Mouse (Mus musculus) heart, adult 9 months (tissue): ENCODE data around the gene Gmip.

Experiments used
- DNase-seq, 2 experiments: peaks; one replicate each; pipeline ENCODE4 v3.0.0; 2022; ENCODE audit warnings: low spot score in 2 of 2

The Gmip gene

DNA sequence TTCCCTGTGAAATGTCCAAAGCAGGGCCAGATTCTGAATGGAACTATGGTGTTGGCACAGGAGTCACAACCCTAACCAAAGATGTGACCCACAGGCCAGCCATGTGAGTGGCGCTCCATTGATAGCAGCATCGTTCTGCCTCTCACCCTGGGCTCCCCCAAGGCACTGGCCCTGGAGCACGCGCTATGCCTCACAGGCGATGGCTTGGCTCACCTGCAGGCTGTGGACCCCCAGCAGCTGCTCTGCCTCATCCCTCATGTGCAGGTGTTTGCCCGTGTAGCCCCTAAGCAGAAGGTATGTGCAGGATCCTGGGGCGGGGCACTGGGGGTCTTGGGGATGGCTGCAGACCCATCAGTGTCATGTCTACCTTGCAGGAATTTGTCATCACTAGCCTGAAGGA lies 5.1 kb upstream of the Gmip start:
- DNase-seq: no peak

DNA sequence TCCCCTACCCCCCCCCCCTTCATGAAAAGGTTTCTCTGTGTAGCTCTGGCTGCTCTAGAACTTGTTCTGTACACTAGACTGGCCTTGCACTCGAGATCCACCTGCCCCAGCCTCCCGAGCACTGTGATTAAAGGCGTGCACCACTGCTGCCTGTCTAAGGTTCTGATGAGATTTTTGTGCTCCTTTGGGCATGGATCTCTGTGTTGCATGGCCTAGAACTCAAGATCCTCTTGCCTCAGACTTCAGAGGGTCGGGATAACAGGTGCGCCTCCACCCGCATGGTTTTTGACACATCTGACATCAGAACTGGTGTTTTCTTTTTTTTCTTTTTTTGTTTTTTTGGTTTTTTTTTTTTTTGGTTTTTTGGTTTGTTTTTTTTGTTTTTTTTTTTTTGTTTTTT lies 3.9 kb upstream of the Gmip start:
- DNase-seq: no peak

DNA sequence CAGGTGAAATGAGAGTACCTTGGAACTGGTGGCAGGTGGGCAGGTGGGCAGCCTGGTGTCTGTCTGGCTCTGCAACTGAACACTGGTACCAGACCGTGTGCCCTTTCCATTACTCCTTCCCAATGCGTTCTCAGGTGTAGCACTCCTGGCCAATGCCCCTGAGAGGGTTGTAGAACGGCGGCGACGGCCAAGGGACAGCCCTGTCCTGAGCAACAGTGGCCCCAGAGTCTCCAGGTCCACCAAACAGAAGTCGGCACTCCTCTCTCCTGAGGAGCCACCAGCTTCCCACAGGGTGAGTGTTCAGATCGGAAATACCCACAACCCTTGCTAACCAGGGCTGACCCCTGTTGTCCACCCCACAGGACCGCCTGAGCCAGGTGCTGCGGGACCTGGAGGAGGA lies 3.4 kb upstream of the Gmip start:
- DNase-seq: no peak

DNA sequence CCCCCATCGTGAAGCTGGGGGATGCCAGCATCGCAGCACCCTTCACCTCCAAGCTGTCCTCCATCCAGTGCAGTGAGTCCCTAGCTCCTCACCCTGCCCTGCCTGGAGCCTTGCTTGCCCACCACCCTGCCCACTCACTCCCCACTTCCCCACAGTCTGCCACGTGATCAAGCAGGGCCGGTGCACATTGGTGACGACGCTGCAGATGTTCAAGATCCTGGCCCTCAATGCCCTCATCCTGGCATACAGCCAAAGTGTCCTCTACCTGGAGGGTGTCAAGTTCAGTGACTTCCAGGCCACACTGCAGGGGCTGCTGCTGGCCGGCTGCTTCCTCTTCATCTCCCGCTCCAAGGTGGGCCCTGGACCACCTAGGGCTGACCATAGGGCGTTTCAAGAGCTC lies 3.0 kb upstream of the Gmip start:
- no peak for DNase-seq

DNA sequence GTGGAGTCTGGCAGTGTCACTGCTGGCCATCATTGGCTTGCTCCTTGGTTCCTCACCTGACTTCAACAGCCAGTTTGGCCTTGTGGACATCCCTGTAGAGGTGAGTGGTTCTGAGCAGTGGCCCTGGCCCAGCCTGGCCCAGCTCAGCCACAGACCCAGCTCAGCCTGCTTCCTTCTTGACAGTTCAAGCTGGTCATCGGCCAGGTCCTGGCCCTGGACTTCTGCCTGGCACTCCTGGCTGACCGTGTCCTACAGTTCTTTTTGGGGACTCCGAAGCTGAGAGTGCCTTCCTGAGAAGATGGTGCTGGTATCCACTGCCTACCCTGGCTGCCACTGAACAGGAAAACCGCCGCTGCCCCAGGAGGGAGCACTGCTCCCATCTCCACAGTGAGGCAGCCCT lies 1.2 kb upstream of the Gmip start:
- DNase-seq: no peak

DNA sequence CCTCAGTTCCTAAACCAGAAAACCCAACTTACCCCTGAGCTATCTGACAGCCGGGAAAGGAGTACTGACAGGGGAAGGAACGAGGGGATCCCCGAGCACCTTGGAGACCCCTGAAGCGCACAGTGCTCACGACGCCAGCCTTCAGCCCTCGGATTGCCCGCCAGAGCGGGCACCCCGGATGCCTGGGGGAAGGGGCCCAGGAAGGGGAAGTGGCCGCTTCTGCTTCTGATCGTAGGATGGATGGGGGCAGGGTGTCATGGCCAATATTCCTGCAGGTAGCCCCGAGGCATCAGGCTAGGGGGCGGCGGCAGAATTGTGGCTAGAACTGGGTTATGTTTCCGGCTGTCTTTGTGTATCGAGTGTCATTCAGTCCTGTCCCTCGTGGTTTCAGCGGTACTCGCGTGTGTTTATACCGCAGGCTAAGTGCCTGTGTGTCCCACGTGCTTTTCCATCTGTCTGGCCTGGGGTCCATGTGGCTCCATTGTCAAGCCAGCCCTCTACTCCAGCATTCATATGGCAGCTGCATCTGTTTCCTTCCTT lies 455 bp downstream of the Gmip start:
- DNase-seq: peak in 1 of 2 experiments; percentile 34

DNA sequence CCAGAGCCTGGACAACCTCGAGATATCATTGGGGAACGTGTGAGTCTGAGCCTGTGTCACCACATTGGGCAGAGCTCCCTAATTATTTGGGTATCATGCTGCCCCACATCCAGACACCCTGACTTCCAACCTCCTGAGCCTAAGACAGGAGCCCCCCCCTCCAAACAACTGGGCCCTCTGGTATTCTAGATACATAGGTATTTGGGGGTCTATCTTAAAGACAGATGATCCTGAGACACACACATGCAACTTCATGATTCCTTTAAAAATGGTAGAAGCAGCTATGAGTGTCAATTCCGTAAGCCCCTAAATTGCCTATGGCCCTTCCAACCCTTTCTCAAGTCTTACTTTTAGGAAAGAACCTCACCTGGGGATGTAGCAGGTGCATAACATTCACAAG lies 1.3 kb downstream of the Gmip start:
- no peak for DNase-seq

DNA sequence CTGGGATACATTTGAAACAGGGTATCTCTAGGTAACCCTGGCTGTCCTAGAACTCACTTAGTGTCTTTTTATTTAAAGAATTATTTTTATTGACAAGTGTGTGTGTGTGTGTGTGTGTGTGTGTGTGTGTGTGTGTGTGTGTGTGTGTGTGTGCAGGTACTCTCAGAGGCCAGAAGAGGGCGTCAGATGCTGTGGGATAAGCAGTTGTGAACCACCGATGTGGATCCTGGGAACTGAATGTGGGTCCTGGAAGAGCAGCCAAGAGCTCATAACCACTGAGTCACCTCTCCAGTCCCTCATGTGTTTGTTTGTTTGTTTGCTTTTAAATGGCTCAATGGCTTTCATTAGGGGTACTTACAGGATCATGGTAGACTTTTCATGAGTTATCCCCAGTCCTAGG lies 6.4 kb downstream of the Gmip start:
- no peak for DNase-seq

DNA sequence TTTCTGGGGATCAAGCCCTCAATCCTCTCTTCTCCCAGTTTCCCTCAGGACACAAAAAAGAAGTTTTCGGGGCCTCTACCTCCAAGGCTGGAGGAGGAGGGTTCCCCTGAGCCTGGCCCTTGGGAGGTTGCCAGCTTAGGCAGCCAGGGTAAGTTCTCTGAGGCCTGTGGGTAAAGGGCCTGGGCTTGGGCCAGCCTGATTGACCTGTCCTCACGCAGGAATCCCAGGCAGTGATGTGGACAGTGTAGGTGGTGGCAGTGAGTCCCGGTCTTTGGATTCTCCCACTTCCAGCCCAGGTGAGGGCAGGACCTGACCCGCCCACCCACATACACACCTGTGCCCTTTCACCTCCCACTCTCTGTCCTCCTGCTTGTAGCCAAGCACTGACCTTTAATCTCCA lies 6.9 kb downstream of the Gmip start:
- no peak for DNase-seq

DNA sequence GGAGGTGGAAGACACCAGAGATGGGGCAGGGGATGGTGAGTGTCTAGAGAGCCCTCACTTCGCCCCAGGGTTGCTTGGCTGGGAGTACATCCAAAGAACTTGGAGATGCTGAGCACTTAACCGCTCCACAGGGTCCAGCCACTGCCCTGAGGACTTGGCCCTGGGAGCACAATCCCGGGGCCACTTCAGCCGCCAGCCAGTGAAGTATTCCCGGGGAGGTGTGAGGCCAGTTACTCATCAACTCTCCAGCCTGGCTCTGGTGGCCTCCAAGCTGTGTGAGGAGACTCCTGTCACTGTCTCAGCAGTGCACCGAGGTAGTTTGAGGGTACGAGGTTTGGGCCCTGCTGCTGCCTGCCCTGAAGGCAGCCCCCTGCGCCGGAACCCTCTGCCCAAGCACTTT lies 12.0 kb downstream of the Gmip start:
- no peak for DNase-seq

DNA sequence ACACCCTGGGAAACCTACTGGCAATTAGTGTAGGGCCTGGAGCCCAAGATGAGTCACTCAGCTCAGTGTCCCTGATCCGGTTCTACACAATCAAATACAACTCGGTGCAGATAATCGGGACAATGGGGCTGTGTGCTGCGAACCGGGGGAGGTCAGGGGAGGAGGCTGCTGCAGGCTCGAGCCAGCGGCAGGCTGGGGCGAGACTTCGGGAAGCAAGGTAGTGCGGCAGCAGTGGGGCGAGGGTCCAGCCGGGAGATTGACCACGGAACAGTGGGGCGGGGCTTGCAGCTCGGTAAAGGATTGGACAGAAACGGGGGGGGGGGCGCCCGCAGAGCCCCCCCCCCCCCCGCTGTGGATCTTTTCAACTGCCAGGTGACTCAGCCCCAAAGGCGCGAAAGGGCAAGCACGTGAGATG lies 13.5 kb downstream of the Gmip start:
- no peak for DNase-seq

DNA sequence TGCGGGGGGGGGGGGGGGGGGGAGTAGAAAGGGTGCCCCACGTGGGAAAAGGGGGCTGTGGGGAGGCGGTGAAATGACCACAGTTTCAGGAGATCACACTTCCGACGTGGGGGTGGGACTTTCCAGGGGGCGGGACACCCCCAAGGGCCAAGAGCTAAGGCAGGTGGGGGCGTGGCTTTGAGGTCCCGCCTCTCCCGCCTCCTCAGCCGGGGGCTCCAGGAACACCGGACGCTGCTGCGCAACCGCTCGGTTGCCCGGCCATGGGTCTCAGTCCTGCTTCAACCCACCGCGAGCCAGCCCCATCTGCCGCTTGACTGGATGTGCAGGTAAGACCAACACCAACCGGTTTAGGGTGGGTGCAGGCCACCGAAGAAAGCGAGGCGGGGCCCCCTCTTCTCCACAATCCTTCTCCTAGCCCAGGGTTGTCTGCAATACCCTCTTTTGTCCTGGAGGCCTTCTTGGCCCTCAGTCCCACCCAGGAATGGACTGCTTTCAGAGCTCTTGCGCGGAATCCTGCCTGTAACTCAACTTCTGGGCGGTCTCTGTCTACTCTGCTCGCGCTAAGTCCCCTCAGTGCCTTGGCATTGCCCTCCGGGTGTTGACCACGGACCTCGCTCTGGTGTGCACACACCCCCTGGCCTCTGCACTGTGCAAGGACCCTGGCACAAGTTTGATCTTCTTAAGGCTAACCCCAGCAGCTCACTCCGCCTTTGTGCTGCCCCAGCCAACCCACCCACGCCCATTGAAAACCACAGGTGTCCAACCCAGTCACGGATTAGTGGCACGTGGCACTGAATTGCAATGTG lies 14.1 kb downstream of the Gmip start, which contains the start of gene Lpar2:
Gene Lpar2 (plus strand): TSS at position 44 of the 806 bp plus-strand sequence.
- no peak for DNase-seq

DNA sequence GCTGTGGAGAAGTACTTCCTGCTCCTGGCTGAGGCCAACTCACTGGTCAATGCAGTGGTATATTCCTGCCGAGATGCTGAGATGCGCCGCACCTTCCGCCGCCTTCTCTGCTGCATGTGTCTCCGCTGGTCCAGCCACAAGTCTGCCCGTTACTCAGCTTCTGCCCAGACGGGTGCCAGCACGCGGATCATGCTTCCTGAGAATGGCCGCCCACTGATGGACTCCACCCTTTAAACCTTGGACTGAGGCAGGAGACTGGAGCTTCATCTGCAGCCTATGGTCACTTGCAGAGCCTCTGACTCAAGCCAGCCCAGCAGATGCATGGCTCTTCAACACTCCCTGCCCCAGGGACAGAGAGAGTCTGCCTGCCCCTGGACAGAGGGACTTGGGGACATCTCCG lies 17.9 kb downstream of the Gmip start:
- DNase-seq: no peak

DNA sequence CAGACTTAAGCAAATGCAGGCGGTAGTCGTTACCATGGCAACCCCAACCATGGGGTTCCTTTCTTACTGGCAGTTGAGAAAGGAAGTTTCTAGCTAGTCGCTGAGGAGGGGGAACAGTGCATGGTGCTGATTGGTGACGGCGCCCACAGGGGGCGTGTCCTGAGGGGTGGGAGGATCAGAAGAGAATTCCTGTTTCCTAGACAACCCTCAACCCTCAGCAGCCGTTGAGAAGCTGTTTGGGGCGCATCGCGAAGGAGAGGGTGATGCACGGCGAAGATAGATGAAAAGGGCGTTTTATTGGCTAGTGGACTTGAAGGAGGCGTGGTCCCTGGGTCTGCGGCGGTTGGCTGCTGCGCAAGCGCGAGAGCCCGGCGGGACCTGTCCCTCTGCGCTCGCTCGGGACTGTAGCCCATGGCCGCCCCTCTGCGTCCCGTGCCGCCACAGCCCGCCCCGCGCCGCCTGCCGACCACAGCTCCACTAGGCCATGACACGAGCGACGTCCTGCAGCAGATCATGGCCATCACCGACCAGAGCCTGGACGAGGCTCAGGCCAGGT lies 23.9 kb downstream of the Gmip start, which contains the start of gene Pbx4:
Gene Pbx4 (plus strand): TSS at position 194 of the 556 bp plus-strand sequence.
- peak; percentile 82 to 85 for DNase-seq

DNA sequence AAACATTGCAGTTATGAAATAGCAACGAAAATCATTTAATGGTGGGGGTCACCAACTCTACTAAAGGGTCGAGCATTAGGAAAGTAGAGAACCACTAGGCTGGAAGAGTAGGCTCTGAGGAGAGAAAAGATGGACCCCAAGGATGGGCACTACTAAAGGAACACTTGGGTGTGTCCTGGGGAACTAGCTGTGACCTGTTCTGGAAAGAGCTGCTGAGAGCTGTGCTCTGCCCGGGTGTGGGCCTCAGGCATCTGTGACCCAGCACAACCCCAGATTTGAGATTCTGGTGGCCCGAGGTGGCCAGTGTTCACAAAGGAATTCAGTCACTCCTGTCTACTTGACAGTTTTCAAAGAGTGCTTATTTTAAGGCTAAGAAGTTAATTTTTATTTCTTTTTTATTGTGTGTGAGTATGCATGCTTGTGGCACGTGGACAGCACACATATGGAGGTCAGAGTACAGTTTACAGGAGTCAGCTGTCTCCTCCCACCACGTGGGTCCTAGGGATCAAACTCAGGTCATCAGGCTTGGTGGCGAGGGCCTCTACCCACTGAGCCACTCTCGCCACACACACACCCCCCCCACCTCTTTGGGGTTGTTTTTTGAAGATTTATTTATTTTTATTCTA lies 28.7 kb downstream of the Gmip start:
- DNase-seq: no peak

DNA sequence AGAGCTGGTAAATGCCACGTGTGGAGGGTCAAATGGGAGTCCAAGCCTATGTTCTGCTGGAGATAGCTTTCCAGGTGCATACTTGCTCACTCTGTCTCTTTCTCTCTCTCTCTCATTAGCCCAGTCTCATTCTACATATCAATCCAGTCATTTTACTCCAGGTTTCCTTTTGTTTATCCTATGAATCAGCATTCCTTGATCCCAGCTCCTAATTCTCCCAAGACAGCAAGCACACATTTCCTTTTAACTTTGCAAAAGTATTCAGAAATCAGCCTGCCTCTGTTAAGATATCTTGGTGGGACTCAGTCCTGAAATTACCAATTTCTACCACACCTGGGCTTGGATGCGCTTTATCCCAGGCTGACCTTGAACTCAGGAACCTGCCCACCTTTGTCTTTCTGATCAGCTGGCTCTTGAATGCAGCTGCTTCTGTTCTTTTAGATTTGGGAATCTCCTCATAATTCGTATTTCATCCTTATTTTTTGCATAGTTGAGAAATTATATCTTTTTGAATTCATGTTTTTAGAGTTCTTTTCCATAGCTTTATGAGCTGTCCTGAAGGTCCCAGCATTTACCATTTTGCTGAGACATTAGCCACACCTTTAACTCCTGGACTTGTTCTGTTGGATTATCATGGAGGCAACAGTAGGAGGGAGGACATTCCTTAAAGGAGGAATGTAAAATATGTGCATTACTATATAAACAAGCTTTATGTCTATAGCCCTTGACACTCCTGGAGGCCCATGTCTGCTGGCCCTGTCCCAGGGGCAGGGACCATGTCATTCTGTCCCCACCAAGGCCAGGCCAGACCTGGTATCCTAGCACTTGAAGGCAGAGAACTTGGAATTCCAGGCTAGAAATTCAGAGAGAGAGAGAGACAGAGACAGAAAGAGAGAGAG lies 38.9 kb downstream of the Gmip start:
- no peak for DNase-seq

DNA sequence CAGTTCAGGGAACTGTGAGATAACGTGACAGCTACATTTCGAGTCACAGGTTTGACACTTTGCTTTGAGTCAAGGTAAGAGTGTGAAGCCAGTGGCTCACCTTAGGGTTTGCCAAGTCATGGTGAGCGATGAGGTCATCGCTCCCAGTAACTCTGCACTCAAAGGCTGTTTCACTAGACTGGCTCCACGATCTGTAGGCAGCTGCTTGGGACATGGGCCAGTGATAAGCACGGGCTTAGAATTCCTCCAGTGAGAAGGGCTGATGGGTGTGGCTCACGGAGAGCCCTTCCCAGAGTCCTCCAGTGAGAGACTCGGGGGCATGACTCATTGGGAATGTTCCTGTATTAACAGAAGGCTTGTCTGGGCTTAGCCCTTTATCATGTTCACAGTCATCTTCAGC lies 40.5 kb downstream of the Gmip start:
- peak; percentile 28 to 53 for DNase-seq

DNA sequence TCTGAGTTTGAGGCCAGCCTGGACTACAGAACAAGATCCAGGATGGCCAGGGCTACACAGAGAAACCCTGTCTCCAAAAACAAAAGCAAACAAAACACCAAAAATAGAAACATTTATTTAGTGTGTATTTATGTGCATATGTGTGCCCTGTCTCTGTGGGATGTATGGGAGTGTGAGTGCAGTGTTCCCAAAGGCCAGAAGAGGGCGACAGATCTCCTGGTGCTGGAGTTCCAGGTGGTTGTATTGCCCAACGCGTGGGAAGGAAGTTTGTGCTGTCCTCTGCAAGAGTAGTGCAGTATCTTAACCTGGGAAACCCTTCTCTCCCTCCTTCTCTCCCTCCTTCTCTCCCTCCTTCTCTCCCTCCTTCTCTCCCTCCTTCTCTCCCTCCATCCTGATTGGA lies 41.4 kb downstream of the Gmip start:
- no peak for DNase-seq

DNA sequence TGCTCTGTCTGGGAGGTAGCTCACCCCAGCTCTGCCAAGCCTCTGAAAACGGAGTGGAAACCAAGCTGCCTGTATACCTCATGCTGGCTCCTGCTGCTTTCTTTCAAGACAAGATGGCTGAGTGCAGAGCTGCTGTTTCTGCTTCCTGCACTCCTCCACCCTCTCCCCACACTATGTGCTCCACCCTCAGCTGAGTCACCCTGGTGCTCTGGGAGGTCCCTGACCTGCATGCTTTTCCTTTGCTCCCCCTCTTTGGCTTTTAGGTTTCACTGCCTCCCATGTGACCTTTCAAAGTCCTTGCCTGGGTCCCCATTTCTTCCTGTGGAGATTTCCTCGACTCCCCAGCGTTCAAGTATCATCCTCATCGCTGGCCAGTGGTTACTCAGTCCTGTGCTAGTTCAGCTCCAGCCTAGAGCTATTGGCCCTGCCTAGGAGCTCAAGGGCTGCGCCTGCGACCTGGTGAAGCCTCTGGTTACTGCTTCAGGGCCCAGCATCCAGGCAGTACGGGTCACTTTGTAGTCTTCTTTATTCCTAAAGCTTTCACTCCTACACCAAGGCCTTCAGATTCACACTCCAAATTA lies 42.5 kb downstream of the Gmip start:
- no peak for DNase-seq

DNA sequence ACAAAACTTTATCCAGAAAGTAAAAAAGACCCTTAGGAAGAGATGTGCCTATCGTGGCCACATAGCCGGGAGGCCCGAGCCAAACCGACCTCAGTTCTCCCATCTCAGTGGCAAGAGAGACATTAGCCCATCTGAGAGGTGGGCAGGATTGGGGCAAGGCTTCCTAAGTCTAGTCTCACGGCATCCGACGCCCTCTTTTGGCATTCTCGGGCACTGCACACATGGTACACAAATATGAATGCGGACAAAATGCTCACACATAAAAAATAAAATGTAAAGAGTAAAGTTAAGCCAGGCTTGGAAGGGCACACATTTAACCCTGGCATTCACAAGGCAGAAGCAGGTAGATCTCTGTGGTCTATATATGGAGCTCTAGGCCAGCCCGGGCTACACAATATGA lies 45.4 kb downstream of the Gmip start:
- DNase-seq: no peak

DNA sequence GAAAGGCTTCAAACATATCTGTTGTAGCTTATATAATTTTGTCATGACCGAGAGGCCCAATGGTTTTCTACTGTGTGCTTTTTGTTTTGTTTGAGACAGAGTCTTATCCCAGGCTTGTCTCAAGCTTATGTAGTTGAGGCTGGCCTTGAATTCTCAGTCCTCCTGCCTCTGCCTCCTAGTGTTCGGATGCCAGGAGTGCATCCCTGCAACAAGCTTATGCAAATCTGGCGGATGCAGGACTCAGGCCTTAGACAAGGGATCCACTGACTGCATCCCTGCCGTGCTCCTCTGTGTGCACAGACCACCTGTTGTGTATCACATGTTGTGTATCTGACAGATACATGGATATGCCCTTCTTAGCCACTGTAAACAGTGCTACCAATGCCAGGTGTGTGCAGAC lies 52.3 kb downstream of the Gmip start:
- no peak for DNase-seq
